Mouse (Mus musculus) effector memory CD4-positive, alpha-beta T cell, adult 5 months (primary cell): ENCODE results near the gene Olfr97. TPM values are rescaled to one million over a fixed set of nuclear protein-coding genes. Genes with fewer than 3 reads are reported as not detected.

Experiments
- polyA plus RNA-seq: library from polyadenylated mRNA; unstranded; fragments of 100-300 nt; shearing (Covaris generic); gene quantifications from one replicate; pipeline ENCODE4 v1.2.1, GENCODE M21; 2017

The Olfr97 gene
- not detected for polyA plus RNA-seq

GRCm38 (mm10) chr17:37237230-37237629, at the start of gene Olfr97:
Olfr97 (minus strand) TSS chr17:37237330.

DNA sequence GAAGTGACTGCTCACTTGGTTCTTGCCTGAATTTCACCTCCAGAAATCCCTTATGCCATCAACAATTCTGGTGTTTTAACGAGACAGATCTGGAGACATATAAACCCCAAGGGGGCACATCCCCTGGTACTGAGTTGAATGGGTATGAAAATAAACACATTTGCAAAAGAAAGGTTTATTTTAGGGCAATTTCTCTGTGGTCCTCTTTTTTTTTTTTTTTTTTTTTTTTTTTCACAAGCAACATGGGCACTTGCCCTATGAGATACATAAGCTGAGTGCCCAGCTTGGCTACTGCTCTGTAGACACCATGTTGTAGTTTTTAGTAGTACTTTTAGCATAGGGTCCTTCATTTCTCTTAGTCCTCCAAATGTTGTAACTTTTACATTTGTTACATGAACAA, 46.2 kb upstream of the Olfr97 start, which contains the start of gene Olfr99:
Gene Olfr99, minus strand, starts transcription at position 101 of the 400 bp plus-strand sequence.

GRCm38 (mm10) chr17:37270058-37270701, 33.0 kb upstream of the Olfr97 start, which contains the start of gene H2-M3:
H2-M3 (plus strand) TSS chr17:37270220.

GRCm38 (mm10) chr17:37263626-37264025, 26.5 kb upstream of the Olfr97 start, which contains the start of gene Olfr98:
Olfr98 (minus strand) TSS chr17:37263749.

DNA sequence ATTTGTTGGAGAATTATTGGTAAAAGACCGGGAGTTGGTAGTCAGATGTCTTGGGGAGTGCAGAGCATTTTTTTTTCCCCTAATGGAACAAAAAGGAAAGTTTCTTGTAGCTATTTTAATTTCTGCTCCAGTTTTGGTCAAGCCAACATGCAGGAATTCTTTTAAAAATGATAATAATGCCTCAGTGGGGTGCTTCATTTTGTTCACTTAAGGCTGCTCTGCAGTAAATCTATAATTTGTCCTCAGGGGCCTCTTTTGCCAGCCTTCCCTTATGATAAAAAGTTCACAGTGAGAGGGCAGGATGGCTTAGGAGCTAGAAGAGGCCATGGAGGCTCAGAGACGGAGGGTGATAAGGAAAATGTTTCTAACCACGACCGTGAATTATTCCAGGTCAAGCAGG, 17.3 kb downstream of the Olfr97 start, which contains the start of gene Olfr96:
Gene Olfr96, plus strand, starts transcription at position 301 of the 400 bp plus-strand sequence.

GRCm38 (mm10) chr17:37213018-37213417, 24.1 kb downstream of the Olfr97 start, which contains the start of gene Olfr95:
Olfr95 (minus strand) TSS chr17:37213118.

GRCm38 (mm10) chr17:37200894-37201293, 36.2 kb downstream of the Olfr97 start, which contains the start of gene Olfr94:
Olfr94 (minus strand) TSS chr17:37200994.

GRCm38 (mm10) chr17:37193656-37194055, 43.5 kb downstream of the Olfr97 start, which contains the start of gene Ubd:
Ubd (plus strand) TSS chr17:37193892.

Other genes with a start within 250 kb of the Olfr97 start
- gene H2-M5, start 247.8 kb downstream of the Olfr97 start, polyA plus RNA-seq = not detected
- gene Zfp57, start 236.2 kb downstream of the Olfr97 start, polyA plus RNA-seq = not detected
- not detected for gene Mog, start 213.9 kb downstream of the Olfr97 start, polyA plus RNA-seq
- gene Gabbr1, start 191.4 kb downstream of the Olfr97 start, polyA plus RNA-seq = 14.8 TPM
- not detected for gene Olfr90, start 148.8 kb downstream of the Olfr97 start, polyA plus RNA-seq
- gene Olfr91, start 139.1 kb downstream of the Olfr97 start, polyA plus RNA-seq = not detected
- gene Olfr92, start 117.2 kb downstream of the Olfr97 start, polyA plus RNA-seq = not detected
- not detected for gene Olfr93, start 75.8 kb downstream of the Olfr97 start, polyA plus RNA-seq
- not detected for gene Ubd, start 43.4 kb downstream of the Olfr97 start, polyA plus RNA-seq
- not detected for gene Olfr94, start 36.3 kb downstream of the Olfr97 start, polyA plus RNA-seq
- not detected for gene Olfr95, start 24.2 kb downstream of the Olfr97 start, polyA plus RNA-seq
- gene Olfr96, start 17.2 kb downstream of the Olfr97 start, polyA plus RNA-seq = not detected
- not detected for gene Olfr98, start 26.4 kb upstream of the Olfr97 start, polyA plus RNA-seq
- 86.2 TPM for gene H2-M3, start 32.9 kb upstream of the Olfr97 start, polyA plus RNA-seq
- 2.2 TPM for gene Olfr99, start 46.1 kb upstream of the Olfr97 start, polyA plus RNA-seq
- gene Olfr101, start 67.0 kb upstream of the Olfr97 start, polyA plus RNA-seq = not detected
- not detected for gene Olfr102, start 79.7 kb upstream of the Olfr97 start, polyA plus RNA-seq
- gene Olfr103, start 102.4 kb upstream of the Olfr97 start, polyA plus RNA-seq = not detected
- gene Olfr104-ps, start 122.3 kb upstream of the Olfr97 start, polyA plus RNA-seq = not detected
- gene Olfr105-ps, start 141.7 kb upstream of the Olfr97 start, polyA plus RNA-seq = not detected
- not detected for gene Olfr106-ps, start 153.1 kb upstream of the Olfr97 start, polyA plus RNA-seq
- gene Olfr107, start 161.9 kb upstream of the Olfr97 start, polyA plus RNA-seq = not detected
- gene Olfr108, start 208.2 kb upstream of the Olfr97 start, polyA plus RNA-seq = not detected
- 0.10 TPM for gene Olfr109, start 221.6 kb upstream of the Olfr97 start, polyA plus RNA-seq
- not detected for gene H2-M2, start 246.2 kb upstream of the Olfr97 start, polyA plus RNA-seq